Mouse (Mus musculus) bone marrow, adult 2 months (tissue): Measurements from ENCODE around the gene Cxcr4.

Experiments used
- CTCF ChIP-seq: fragments of 200-500 bp; IDR thresholded peaks from 2 replicates; pipeline ENCODE4 v1.5.1; 2011; ENCODE audit warnings: low read length, control low read depth; ENCODE audit not compliant: control insufficient read depth, insufficient read depth
- POLR2A ChIP-seq: fragments of 200-500 bp; IDR thresholded peaks from 2 replicates; pipeline ENCODE4 v1.6.1; 2011; ENCODE audit warnings: low read depth, mild to moderate bottlenecking, control low read depth, low read length, borderline replicate concordance; ENCODE audit not compliant: control insufficient read depth

GRCm38 (mm10) chr1:128626144-128626678, 34.1 kb upstream of the Cxcr4 start:
- no peak for TF ChIP-seq CTCF
- TF ChIP-seq POLR2A: no peak
